Mouse (Mus musculus) ovary, postnatal 10 days (tissue): ENCODE data around the gene Chd3.
"Not testable (repeated sequence)": the region's sequence is repeated elsewhere in the genome, so short reads cannot be mapped to it uniquely, and the experiment has no call there.

ENCODE experiments used
- DNase-seq: peaks from one replicate; pipeline ENCODE4 v3.0.0; 2022; ENCODE audit warnings: low spot score

Chd3 gene

GRCm38 (mm10) chr11:69322693-69323471, 46.3 kb downstream of the Chd3 start:
- DNase-seq, result no peak

GRCm38 (mm10) chr11:69322010-69322409, 47.2 kb downstream of the Chd3 start:
- no peak for DNase-seq

GRCm38 (mm10) chr11:69321580-69321979, 47.6 kb downstream of the Chd3 start:
- DNase-seq, result no peak

- not testable (repeated sequence) for DNase-seq
Observed at GRCm38 (mm10) chr11:69318000-69318399, 51.2 kb downstream of the Chd3 start.

- no peak for DNase-seq
Observed at GRCm38 (mm10) chr11:69316361-69316760, 52.8 kb downstream of the Chd3 start.

- DNase-seq, result no peak
Observed at GRCm38 (mm10) chr11:69311266-69311665, 57.9 kb downstream of the Chd3 start.

GRCm38 (mm10) chr11:69306039-69306438, 63.2 kb downstream of the Chd3 start:
- no peak for DNase-seq

- no peak for DNase-seq
Observed at GRCm38 (mm10) chr11:69305291-69305690, 63.9 kb downstream of the Chd3 start.

GRCm38 (mm10) chr11:69302817-69303216, 66.4 kb downstream of the Chd3 start:
- no peak for DNase-seq

GRCm38 (mm10) chr11:69298231-69298630, 71.0 kb downstream of the Chd3 start:
- DNase-seq, result no peak

- DNase-seq, result no peak
Observed at GRCm38 (mm10) chr11:69297799-69298198, 71.4 kb downstream of the Chd3 start.

- DNase-seq, result no peak
Observed at GRCm38 (mm10) chr11:69295286-69295685, 73.9 kb downstream of the Chd3 start.
